Mouse (Mus musculus) G1E (cell line): ENCODE data around the gene Psmd8. TPM values are rescaled to one million over a fixed set of nuclear protein-coding genes. Genes with fewer than 3 reads are reported as not detected.
"Not testable (repeated sequence)": the region's sequence is repeated elsewhere in the genome, so short reads cannot be mapped to it uniquely, and the experiment has no call there.

Experiments
- ATAC-seq: 2 replicates; pipeline ENCODE4 v1.8.0; 2016; ENCODE audit warnings: mild to moderate bottlenecking; ENCODE audit not compliant: insufficient number of reproducible peaks, poor library complexity, low FRiP score, severe bottlenecking; ENCODE audit errors: extremely low read depth
- DNase-seq: peaks from one replicate; pipeline ENCODE4 v3.0.0; 2012; ENCODE audit warnings: low spot score
- H3K27me3 ChIP-seq: 2 replicates; pipeline ENCODE4 v1.6.1; 2012; ENCODE audit warnings: mild to moderate bottlenecking, low read length, inconsistent platforms; ENCODE audit not compliant: insufficient read depth
- H3K36me3 ChIP-seq: replicated peaks from 2 replicates; pipeline ENCODE3; 2012; ENCODE audit warnings: mild to moderate bottlenecking, inconsistent platforms
- H3K4me1 ChIP-seq: 2 replicates; pipeline ENCODE4 v1.6.1; 2012; ENCODE audit warnings: low read depth, low read length, inconsistent platforms, mixed read lengths; ENCODE audit not compliant: insufficient read depth
- H3K4me3 ChIP-seq: 2 replicates; pipeline ENCODE4 v1.5.1; 2012; ENCODE audit warnings: low read depth, mild to moderate bottlenecking, inconsistent platforms, low read length, moderate library complexity, mixed read lengths
- H3K9me3 ChIP-seq: replicated peaks from 2 replicates; pipeline ENCODE4 v1.6.1; 2012; ENCODE audit warnings: inconsistent platforms
- CTCF ChIP-seq: IDR thresholded peaks from 2 replicates; pipeline ENCODE4 v1.5.1; 2012; ENCODE audit warnings: low read depth, low read length, inconsistent platforms, mixed read lengths
- GATA1 ChIP-seq: IDR thresholded peaks from 2 replicates; pipeline ENCODE4 v1.6.1; 2012; ENCODE audit warnings: borderline replicate concordance, low read length, inconsistent platforms, mixed read lengths
- GATA2 ChIP-seq: IDR thresholded peaks from 2 replicates; pipeline ENCODE4 v1.6.1; 2012; ENCODE audit warnings: low read depth, low read length, inconsistent platforms, borderline replicate concordance
- POLR2AphosphoS5 ChIP-seq: IDR thresholded peaks from 2 replicates; pipeline ENCODE4 v1.6.1; 2012; ENCODE audit warnings: low read depth, low read length, inconsistent platforms; ENCODE audit not compliant: insufficient replicate concordance
- TAL1 ChIP-seq: conservative IDR thresholded peaks from 2 replicates; pipeline ENCODE4 v1.6.1; 2012; ENCODE audit warnings: low read depth, low read length, inconsistent platforms, mixed read lengths
- polyA plus RNA-seq: library from polyadenylated mRNA; stranded (reverse); fragments of >175 nt; gene quantifications from 2 replicates; pipeline ENCODE4 v1.2.3, GENCODE M21; 2012
- total RNA-seq, 2 experiments: library from RNA; stranded (forward) in 1 of 2; stranded (reverse) in 1 of 2; fragments of 200-1000 nt in 1 of 2; fragments of >200 nt in 1 of 2; fragmentation: Nextera tagmentation in 1 of 2; gene quantifications; 2 replicates each; pipeline ENCODE4 v1.2.3; 2014 to 2017

Psmd8 gene
- total and polyA plus RNA-seq, 3 experiments = 103 to 187 (median 157) TPM

GRCm38 (mm10) chr7:29154018-29154720 is 26.3 kb downstream of the Psmd8 start:
- Histone ChIP-seq H3K36me3 (peaks cover 29% of the 10 kb centered on the region), H3K4me3 (no peak overlapping the region), H3K27me3 (peaks cover 28% of the 10 kb centered on the region), H3K9me3 (peaks cover 6% of the 10 kb centered on the region), H3K4me1 (peaks cover 28% of the 10 kb centered on the region)
- TF ChIP-seq POLR2AphosphoS5 (no peak), CTCF (no peak), TAL1 (no peak), GATA1 (no peak), GATA2 (no peak)
- DNase-seq (no peak), ATAC-seq (no peak)

DNA sequence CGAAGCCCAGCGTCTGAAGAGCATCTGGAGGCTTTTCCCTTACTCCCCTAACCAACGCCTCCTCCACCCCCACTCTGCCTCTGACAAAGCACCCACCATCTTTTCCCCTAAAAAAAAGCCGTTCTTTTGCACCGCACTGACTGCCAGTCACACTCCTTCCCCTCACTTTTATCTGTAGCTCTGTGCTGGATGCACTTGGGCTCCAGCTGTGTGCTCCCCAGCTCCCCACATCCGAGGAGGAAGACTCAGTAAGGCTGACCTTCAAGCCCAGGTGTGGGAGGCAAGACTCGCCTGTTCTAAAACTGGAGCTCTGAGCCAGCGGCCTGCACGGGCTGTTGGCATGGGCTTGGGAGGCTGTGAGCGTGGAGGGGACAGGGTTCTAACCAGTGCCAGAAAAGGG is 29.0 kb downstream of the Psmd8 start:
- peaks cover 6% of the 10 kb centered on the region for H3K9me3 ChIP-seq
- DNase-seq (no peak), ATAC-seq (no peak)
- no peak overlapping the region for H3K4me3 ChIP-seq
- peaks cover 34% of the 10 kb centered on the region for H3K4me1 ChIP-seq
- H3K36me3 ChIP-seq = peaks cover 29% of the 10 kb centered on the region
- TF ChIP-seq GATA1 (no peak), CTCF (no peak), POLR2AphosphoS5 (no peak), GATA2 (no peak), TAL1 (no peak)
- H3K27me3 ChIP-seq = peaks cover 23% of the 10 kb centered on the region

- ATAC-seq = no peak
- Histone ChIP-seq H3K27me3 (peaks cover 23% of the 10 kb centered on the region), H3K4me1 (peaks cover 43% of the 10 kb centered on the region), H3K36me3 (peaks cover 15% of the 10 kb centered on the region), H3K9me3 (no peaks in the 10 kb centered on the region), H3K4me3 (no peak overlapping the region)
- TF ChIP-seq GATA2 = no peak
- TF ChIP-seq POLR2AphosphoS5 = no peak
- TF ChIP-seq GATA1 = no peak
- TF ChIP-seq CTCF = no peak
- no peak for TF ChIP-seq TAL1
- no peak for DNase-seq
These were observed 31.7 kb downstream of the Psmd8 start for GRCm38 (mm10) chr7:29148771-29149170.

DNA sequence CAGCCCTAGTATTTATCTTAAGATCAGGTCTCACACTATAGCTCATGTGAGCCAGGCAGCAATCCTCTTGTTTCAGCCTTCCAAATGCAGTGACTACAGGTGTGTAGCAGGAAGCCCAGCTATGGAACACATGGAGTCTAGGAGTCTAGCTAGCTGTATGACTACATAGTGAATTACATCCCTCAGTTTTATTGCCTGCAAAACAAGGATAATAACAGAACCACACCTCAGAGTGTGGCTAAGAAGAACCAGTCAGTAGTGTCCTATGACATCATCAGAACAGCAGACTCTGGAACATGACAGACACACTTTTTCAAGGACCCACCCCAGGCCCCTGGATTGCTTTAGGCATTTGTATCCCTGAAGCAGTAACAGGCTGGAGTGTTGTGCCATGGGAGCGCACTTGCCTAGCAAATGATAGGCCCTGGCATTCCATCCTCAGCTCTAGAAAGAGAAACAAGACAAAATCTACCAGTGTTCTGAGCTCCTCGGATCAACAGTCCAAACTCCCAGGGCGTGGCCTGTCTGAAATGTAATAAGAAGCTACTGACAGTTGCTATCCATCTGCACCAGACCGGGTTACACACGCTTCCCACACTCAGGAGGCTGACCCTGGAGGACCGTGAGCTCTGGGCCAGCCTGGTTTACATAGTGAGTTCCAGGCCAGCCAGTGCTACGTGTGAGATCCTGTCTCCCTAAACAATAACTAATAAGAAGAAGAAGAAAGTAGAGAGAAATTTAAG is 33.7 kb downstream of the Psmd8 start:
- H3K4me3 ChIP-seq = no peak overlapping the region

DNA sequence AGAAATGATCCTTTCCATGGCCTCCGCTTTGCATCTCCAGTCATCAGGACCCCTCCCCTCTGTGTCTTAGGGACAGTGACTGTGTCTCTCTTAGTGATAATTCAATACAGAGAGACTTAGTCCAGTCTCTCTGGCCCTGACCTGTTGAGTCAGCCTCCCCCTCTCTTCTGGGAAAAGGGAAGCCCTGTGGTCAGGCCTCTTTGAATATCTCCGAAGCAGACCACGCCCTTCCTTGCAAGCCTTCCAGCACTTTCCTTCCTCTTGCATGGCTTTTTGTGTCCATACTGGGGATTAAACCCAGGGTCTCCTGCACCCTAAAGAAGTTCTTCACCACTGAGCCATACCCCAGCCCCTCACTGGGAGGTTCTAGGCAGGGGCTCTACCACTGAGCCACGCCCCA is 36.5 kb downstream of the Psmd8 start:
- DNase-seq (peak; percentile 43), ATAC-seq (peak; percentile 60)
- TF ChIP-seq POLR2AphosphoS5 (no peak), CTCF (no peak), GATA2 (no peak), GATA1 (no peak), TAL1 (no peak)
- H3K4me1 ChIP-seq = peaks cover 47% of the 10 kb centered on the region
- H3K9me3 ChIP-seq = no peaks in the 10 kb centered on the region
- no peak overlapping the region; the same call in 1 of the 2 replicates for H3K4me3 ChIP-seq
- H3K27me3 ChIP-seq = peaks cover 10% of the 10 kb centered on the region
- H3K36me3 ChIP-seq = no peaks in the 10 kb centered on the region

More for the DNA sequence above, 33.7 kb downstream of the Psmd8 start:
- DNase-seq (no peak), ATAC-seq (no peak)
- no peaks in the 10 kb centered on the region for H3K9me3 ChIP-seq
- peaks cover 47% of the 10 kb centered on the region for H3K4me1 ChIP-seq
- TF ChIP-seq POLR2AphosphoS5 = no peak
- TF ChIP-seq GATA2 = no peak
- no peak for TF ChIP-seq CTCF
- no peak for TF ChIP-seq TAL1
- TF ChIP-seq GATA1 = no peak
- no peaks in the 10 kb centered on the region for H3K36me3 ChIP-seq
- H3K27me3 ChIP-seq = peaks cover 25% of the 10 kb centered on the region

GRCm38 (mm10) chr7:29141416-29141815 is 39.1 kb downstream of the Psmd8 start:
- peaks cover 14% of the 10 kb centered on the region; the same call in 1 of the 2 replicates for H3K27me3 ChIP-seq
- ATAC-seq = no peak
- H3K4me3 ChIP-seq = no peak overlapping the region
- TF ChIP-seq GATA1 (no peak), CTCF (no peak), TAL1 (no peak), POLR2AphosphoS5 (no peak), GATA2 (no peak)
- no peak for DNase-seq
- H3K9me3 ChIP-seq = no peaks in the 10 kb centered on the region
- peaks cover 41% of the 10 kb centered on the region for H3K4me1 ChIP-seq
- no peaks in the 10 kb centered on the region for H3K36me3 ChIP-seq

DNA sequence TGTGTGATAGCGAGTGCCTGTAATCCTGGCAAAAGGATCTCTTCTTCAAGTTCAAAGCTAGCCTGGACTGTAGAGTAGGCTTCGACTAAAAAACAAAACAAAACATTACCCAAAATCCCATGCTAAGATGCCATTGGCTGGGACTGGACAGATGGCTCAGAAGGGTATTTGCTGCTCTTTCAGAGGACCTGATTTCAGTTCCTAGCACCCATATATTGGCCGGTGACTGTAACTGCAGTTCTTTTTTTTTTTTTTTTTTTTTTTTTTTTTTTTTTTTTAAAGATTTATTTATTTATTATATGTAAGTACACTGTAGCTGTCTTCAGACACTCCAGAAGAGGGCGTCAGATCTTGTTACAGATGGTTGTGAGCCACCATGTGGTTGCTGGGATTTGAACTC is 41.3 kb downstream of the Psmd8 start:
- not testable (repeated sequence) for DNase-seq, H3K36me3 ChIP-seq

More for the DNA sequence above, 41.3 kb downstream of the Psmd8 start:
- not testable (repeated sequence) for ATAC-seq, H3K4me3 ChIP-seq, H3K9me3 ChIP-seq
- peaks cover 21% of the 10 kb centered on the region; the same call in 1 of the 2 replicates for H3K27me3 ChIP-seq
- H3K4me1 ChIP-seq = peaks cover 38% of the 10 kb centered on the region
